In the genomic region with DNA sequence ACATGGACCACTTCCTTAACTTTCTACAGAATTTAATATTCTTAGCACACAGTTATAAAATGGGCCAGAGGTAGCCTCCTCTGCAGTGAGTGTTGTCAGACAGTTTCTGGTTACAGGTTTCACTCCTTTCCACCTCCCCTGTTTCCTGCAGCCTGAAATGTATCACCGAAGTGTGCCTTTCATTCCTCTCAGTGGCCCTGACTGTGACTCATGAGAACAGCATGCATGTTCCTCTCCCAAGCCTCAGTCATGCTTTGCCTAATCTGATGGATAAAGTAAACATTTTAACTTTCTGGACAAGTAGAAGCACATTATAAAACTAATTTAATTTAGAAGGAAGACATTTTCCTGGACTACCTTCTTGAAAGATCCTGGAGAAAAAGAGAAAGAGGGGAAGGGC, we compare ENCODE assay signal across 20 mouse cellular contexts.
DNase-seq lines count a peak whose midpoint lies in the region; ATAC-seq and TF ChIP-seq lines count a peak whose summit lies in the region.
"Had no signal": no experiment of that assay in that cellular context is flagged by ENCODE, and none has a peak within 500 bp of the region (broad histone marks: within the 10 kb centered on the region; RNA-seq: fewer than 3 reads in every experiment).

No protein-coding gene starts in this region.

- H3K36me3 ChIP-seq in kidney, postnatal 0 days (ENCODE audit: insufficient read depth, low read length) = no peaks in the 10 kb centered on the region
- no peaks in the 10 kb centered on the region for H3K36me3 ChIP-seq in C2C12 (ENCODE audit: control insufficient read depth, insufficient read depth)
- no peaks in the 10 kb centered on the region for H3K36me3 ChIP-seq in small intestine, adult 2 months (ENCODE audit: control insufficient read depth, insufficient read depth, low read length)
- H3K36me3 ChIP-seq: embryonic facial prominence, embryonic 12.5 days; heart, embryonic 12.5 days; liver, embryonic 13.5 days; midbrain, embryonic 10.5 days; neural tube, embryonic 12.5 days had no signal

- no peak for TF ChIP-seq POLR2A in small intestine, adult 2 months (IDR thresholded peaks at IDR 0.05; ENCODE audit: low read depth, low read length)

- WGBS in kidney, postnatal 0 days = 27% methylated on average over 1 of the region's 1 CpGs
- 38% methylated on average over 1 of the region's 1 CpGs for WGBS in small intestine, adult 2 months

- no peaks in the 10 kb centered on the region for H3K79me2 ChIP-seq in C2C12 (ENCODE audit: control insufficient read depth, insufficient read depth)

- no peak overlapping the region for H3K27ac ChIP-seq in kidney, postnatal 0 days
- H3K27ac ChIP-seq in small intestine, adult 2 months (ENCODE audit: insufficient read depth, low read depth, low read length) = peak overlapping the region; percentile 35; the same call in 1 of the 2 replicates
- H3K27ac ChIP-seq: embryonic facial prominence, embryonic 12.5 days; liver, embryonic 13.5 days; midbrain, embryonic 10.5 days; neural tube, embryonic 12.5 days had no signal

- no peak overlapping the region for H3ac ChIP-seq in C2C12 (ENCODE audit: control insufficient read depth, insufficient read length, low read depth)

- H3K9me3 ChIP-seq in kidney, postnatal 0 days (replicated peaks; ENCODE audit: low read length) = no peaks in the 10 kb centered on the region
- H3K9me3 ChIP-seq: embryonic facial prominence, embryonic 12.5 days; heart, embryonic 12.5 days; liver, embryonic 13.5 days; midbrain, embryonic 10.5 days; neural tube, embryonic 12.5 days had no signal

- no peak for ATAC-seq in kidney, postnatal 0 days (replicated peaks; ENCODE audit: low FRiP score, low read depth)

- no peak overlapping the region for H3K4me2 ChIP-seq in kidney, postnatal 0 days (ENCODE audit: low read length)
- H3K4me2 ChIP-seq: embryonic facial prominence, embryonic 12.5 days; heart, embryonic 12.5 days; liver, embryonic 13.5 days; neural tube, embryonic 12.5 days had no signal

- peak; percentile 33 to 45 for DNase-seq in adrenal gland, adult (ENCODE audit: inconsistent age in 2 of 2, low spot score in 1 of 2)
- DNase-seq in adrenal gland, adult 18-20 months (ENCODE audit: low spot score in 2 of 2) = no peak
- peak; percentile 9 for DNase-seq in kidney, postnatal 0 days (ENCODE audit: low spot score)
- DNase-seq in kidney, postnatal 4 days = no peak
- no peak for DNase-seq in right cerebral cortex, postnatal 4 days
- DNase-seq in ovary, postnatal 36 days (ENCODE audit: low spot score) = no peak
- DNase-seq: cerebellum, postnatal 36 days; gastrocnemius, postnatal 14 days; kidney, adult 18-20 months; kidney, postnatal 25 days; layer of hippocampus, adult 9-11 months; liver, embryonic 13.5 days; lung, postnatal 14 days; right cerebral cortex, postnatal 25 days had no signal

- H3K4me1 ChIP-seq in kidney, postnatal 0 days (replicated peaks; ENCODE audit: insufficient read depth, low read length) = no peaks in the 10 kb centered on the region
- no peaks in the 10 kb centered on the region for H3K4me1 ChIP-seq in small intestine, adult 2 months (ENCODE audit: control insufficient read depth, insufficient read depth, insufficient read length, low read length)
- H3K4me1 ChIP-seq: embryonic facial prominence, embryonic 12.5 days; heart, embryonic 12.5 days; liver, embryonic 13.5 days; neural tube, embryonic 12.5 days had no signal

- no peaks in the 10 kb centered on the region for H3K79me3 ChIP-seq in C2C12 (ENCODE audit: low read depth)

- no peak for TF ChIP-seq CTCF in kidney, postnatal 0 days (IDR thresholded peaks at IDR 0.05; ENCODE audit: low read depth)
- no peak for TF ChIP-seq CTCF in C2C12 (IDR thresholded peaks at IDR 0.05; ENCODE audit: control insufficient read depth, insufficient read depth, insufficient read length)
- TF ChIP-seq CTCF in small intestine, adult 2 months (IDR thresholded peaks at IDR 0.05; ENCODE audit: extremely low read depth, insufficient read length, insufficient replicate concordance, low read depth, low read length) = no peak

- no peaks in the 10 kb centered on the region for H3K27me3 ChIP-seq in kidney, postnatal 0 days (ENCODE audit: insufficient read depth, low read length)
- no peaks in the 10 kb centered on the region for H3K27me3 ChIP-seq in C2C12 (ENCODE audit: control insufficient read depth, insufficient read depth, insufficient read length)
- no peaks in the 10 kb centered on the region for H3K27me3 ChIP-seq in small intestine, adult 2 months (ENCODE audit: control insufficient read depth, insufficient read depth, low read length)
- H3K27me3 ChIP-seq: embryonic facial prominence, embryonic 12.5 days; heart, embryonic 12.5 days; liver, embryonic 13.5 days; neural tube, embryonic 12.5 days had no signal

- H3K9ac ChIP-seq in kidney, postnatal 0 days (ENCODE audit: low read depth, low read length) = no peak overlapping the region
- H3K9ac ChIP-seq: embryonic facial prominence, embryonic 12.5 days; heart, embryonic 12.5 days; liver, embryonic 13.5 days; neural tube, embryonic 12.5 days had no signal

- no peak overlapping the region for H3K4me3 ChIP-seq in kidney, postnatal 0 days (replicated peaks; ENCODE audit: low read depth, low read length)
- no peak overlapping the region for H3K4me3 ChIP-seq in C2C12 (ENCODE audit: insufficient read depth, poor library complexity, severe bottlenecking)
- H3K4me3 ChIP-seq in small intestine, adult 2 months (ENCODE audit: low read depth, low read length) = no peak overlapping the region
- H3K4me3 ChIP-seq: embryonic facial prominence, embryonic 12.5 days; heart, embryonic 12.5 days; liver, embryonic 13.5 days; midbrain, embryonic 10.5 days; neural tube, embryonic 12.5 days had no signal

TF ChIP-seq in C2C12, 6 proteins besides CTCF, POLR2A, EP300 and RAD21:
- TF ChIP-seq CEBPB (IDR thresholded peaks at IDR 0.05; ENCODE audit: low read depth) (no peak), FOSL1 (IDR thresholded peaks at IDR 0.05; ENCODE audit: insufficient read depth, low read length, poor library complexity, severe bottlenecking) (peak; percentile 25), MYOD1 (IDR thresholded peaks at IDR 0.05; ENCODE audit: control insufficient read depth, insufficient read length, low read depth) (no peak), MAX (IDR thresholded peaks at IDR 0.05) (peak; percentile 24)

Comparison
In these comparisons a context has a peak if more than half of its experiments do, and no peak if none do; other contexts are left out.
1. DNase-seq: peak in adrenal gland, adult (2 of 2) and kidney, postnatal 0 days (single experiment); none in adrenal gland, adult 18-20 months (0 of 2), kidney, postnatal 4 days (0 of 2), right cerebral cortex, postnatal 4 days (single experiment) and ovary, postnatal 36 days (single experiment).